Mouse (Mus musculus): ENCODE data around the gene Tradd. TPM values are rescaled to one million over a fixed set of nuclear protein-coding genes. Genes with fewer than 3 reads are reported as not detected.
A peak's percentile ranks its signal among the peaks of the same experiment; 100 is the strongest.

Gene Tradd
- polyA plus RNA-seq, 1 experiment from 2014 or later = 26.3 TPM

- H3K36me3 ChIP-seq (ENCODE audit: insufficient read depth, low read length) = no peaks in the 10 kb centered on the region
- no peaks in the 10 kb centered on the region for H3K9me3 ChIP-seq (ENCODE audit: low read length)
- under 1% methylated on average over 25 of the region's 27 CpGs for WGBS
- no peaks in the 10 kb centered on the region for H3K27me3 ChIP-seq (ENCODE audit: insufficient read depth, low read length)
- H3K27ac ChIP-seq (ENCODE audit: low read length) = peak overlapping the region; percentile 91
- ATAC-seq (ENCODE audit: low FRiP score, low TSS enrichment) = no peak
- peak overlapping the region; percentile 93 for H3K9ac ChIP-seq (replicated peaks; ENCODE audit: low read length)
- H3K4me1 ChIP-seq (ENCODE audit: insufficient read depth, low read length) = peaks cover 17% of the 10 kb centered on the region
- H3K4me2 ChIP-seq (replicated peaks; ENCODE audit: low read depth, low read length) = peak overlapping the region; percentile 74
- peak overlapping the region; percentile 99 for H3K4me3 ChIP-seq (ENCODE audit: low read length)
Measured at GRCm38 (mm10) chr8:105225272-105225593, 39.2 kb downstream of the Tradd start.

DNA sequence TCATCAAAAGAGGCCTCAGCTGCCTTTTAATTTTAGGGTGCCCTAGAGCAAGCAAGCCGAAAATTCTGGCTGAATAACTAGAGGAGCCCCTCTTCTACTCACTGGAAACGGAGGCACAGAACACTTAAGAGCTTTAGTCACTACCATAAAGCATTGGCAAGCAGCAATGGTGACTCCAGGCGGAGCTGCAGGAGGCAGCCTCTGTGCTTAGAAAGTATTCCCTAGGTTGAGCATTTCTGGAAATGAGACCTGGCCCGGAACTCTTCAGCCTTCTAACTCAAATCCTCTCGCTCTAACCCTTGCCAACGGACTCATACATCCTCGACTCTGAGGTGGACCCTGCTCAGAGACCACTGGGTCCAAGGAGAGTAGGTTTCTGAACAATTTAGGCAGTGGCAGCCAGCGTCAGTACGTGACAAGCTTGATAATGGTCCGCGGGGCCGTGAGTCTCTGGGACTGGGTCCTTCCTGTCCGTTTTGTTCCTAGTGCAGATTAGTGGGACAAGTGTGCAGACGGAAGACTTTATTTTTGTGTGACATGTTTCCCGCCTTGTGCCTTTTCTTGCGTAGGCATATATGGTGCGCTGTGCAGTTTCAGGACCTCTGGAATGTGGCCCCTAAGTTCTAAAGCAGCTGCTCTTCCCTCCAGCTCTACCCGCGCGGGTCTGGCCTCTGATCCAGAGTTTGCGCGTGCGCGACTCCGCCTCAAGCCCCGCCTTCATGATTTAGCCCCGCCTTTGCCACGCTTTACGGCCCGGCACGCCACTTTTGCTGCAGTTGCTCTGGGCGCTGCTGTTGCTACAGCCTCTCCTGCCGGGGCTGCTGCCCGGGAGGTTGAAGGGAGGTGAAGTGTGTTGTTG, 39.8 kb downstream of the Tradd start, which contains the start of gene D230025D16Rik:
TSS of gene D230025D16Rik (plus strand) at position 733 of the 859 bp plus-strand sequence.
- no peaks in the 10 kb centered on the region for H3K27me3 ChIP-seq (ENCODE audit: insufficient read depth, low read length)
- no peaks in the 10 kb centered on the region for H3K9me3 ChIP-seq (ENCODE audit: low read length)
- H3K4me2 ChIP-seq (replicated peaks; ENCODE audit: low read depth, low read length) = peak within 1 kb of the TSS; percentile 84
- WGBS = 2% methylated on average over 34 of the region's 34 CpGs
- H3K9ac ChIP-seq (replicated peaks; ENCODE audit: low read length) = peak within 1 kb of the TSS; percentile 93
- no peaks in the 10 kb centered on the region for H3K36me3 ChIP-seq (ENCODE audit: insufficient read depth, low read length)
- peak within 1 kb of the TSS; percentile 91 for H3K27ac ChIP-seq (ENCODE audit: low read length)
- H3K4me3 ChIP-seq (ENCODE audit: low read length) = peak within 1 kb of the TSS; percentile 99
- ATAC-seq (ENCODE audit: low FRiP score, low TSS enrichment) = peak; percentile 96
- peaks cover 17% of the 10 kb centered on the region for H3K4me1 ChIP-seq (ENCODE audit: insufficient read depth, low read length)

DNA sequence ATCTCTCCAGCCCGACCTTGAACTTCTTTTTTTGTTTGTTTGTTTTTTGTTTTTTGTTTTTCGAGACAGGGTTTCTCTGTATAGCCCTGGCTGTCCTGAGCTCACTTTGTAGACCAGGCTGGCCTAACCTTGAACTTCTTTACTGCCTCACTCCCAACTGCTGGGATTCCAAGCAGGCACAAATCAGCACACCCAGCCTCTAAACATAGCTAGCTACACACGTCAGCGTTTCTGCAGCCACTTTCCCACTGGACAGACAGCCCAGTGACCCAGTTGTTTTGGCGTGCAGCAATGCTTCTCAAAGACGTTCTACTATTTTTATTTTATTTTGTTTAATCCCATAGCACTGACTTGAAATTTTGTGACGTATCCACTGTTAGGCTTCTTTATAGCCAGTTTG, 40.6 kb downstream of the Tradd start:
- H3K27ac ChIP-seq (ENCODE audit: low read length) = no peak overlapping the region; the same call in 1 of the 2 replicates
- 69% methylated on average over 7 of the region's 7 CpGs for WGBS

GRCm38 (mm10) chr8:105217926-105218522, 46.4 kb downstream of the Tradd start:
- no peak; the same call in 1 of the 2 replicates for ATAC-seq (ENCODE audit: low FRiP score, low TSS enrichment)
- no peaks in the 10 kb centered on the region for H3K4me1 ChIP-seq (ENCODE audit: insufficient read depth, low read length)
- H3K9ac ChIP-seq (replicated peaks; ENCODE audit: low read length) = no peak overlapping the region
- H3K4me3 ChIP-seq (ENCODE audit: low read length) = no peak overlapping the region
- H3K4me2 ChIP-seq (replicated peaks; ENCODE audit: low read depth, low read length) = no peak overlapping the region
- H3K27ac ChIP-seq (ENCODE audit: low read length) = no peak overlapping the region
- no peaks in the 10 kb centered on the region for H3K27me3 ChIP-seq (ENCODE audit: insufficient read depth, low read length)
- peaks cover 10% of the 10 kb centered on the region; the same call in 1 of the 2 replicates for H3K36me3 ChIP-seq (ENCODE audit: insufficient read depth, low read length)
- H3K9me3 ChIP-seq (ENCODE audit: low read length) = no peaks in the 10 kb centered on the region
- 79% methylated on average over 5 of the region's 5 CpGs for WGBS

More for the DNA sequence above, 40.6 kb downstream of the Tradd start:
- Histone ChIP-seq H3K9me3 (ENCODE audit: low read length) (no peaks in the 10 kb centered on the region), H3K4me3 (ENCODE audit: low read length) (no peak overlapping the region), H3K4me2 (replicated peaks; ENCODE audit: low read depth, low read length) (no peak overlapping the region), H3K9ac (replicated peaks; ENCODE audit: low read length) (no peak overlapping the region), H3K36me3 (ENCODE audit: insufficient read depth, low read length) (no peaks in the 10 kb centered on the region), H3K27me3 (ENCODE audit: insufficient read depth, low read length) (no peaks in the 10 kb centered on the region), H3K4me1 (ENCODE audit: insufficient read depth, low read length) (peaks cover 17% of the 10 kb centered on the region)
- ATAC-seq (ENCODE audit: low FRiP score, low TSS enrichment) = no peak

GRCm38 (mm10) chr8:105214104-105214503, 50.3 kb downstream of the Tradd start:
- Histone ChIP-seq H3K9ac (replicated peaks; ENCODE audit: low read length) (no peak overlapping the region), H3K27me3 (ENCODE audit: insufficient read depth, low read length) (no peaks in the 10 kb centered on the region), H3K27ac (ENCODE audit: low read length) (no peak overlapping the region), H3K4me3 (ENCODE audit: low read length) (no peak overlapping the region), H3K4me2 (replicated peaks; ENCODE audit: low read depth, low read length) (no peak overlapping the region), H3K36me3 (ENCODE audit: insufficient read depth, low read length) (peaks cover 19% of the 10 kb centered on the region), H3K9me3 (ENCODE audit: low read length) (0 out of 2 replicates have a peak, but pooled peaks cover 3% of the 10 kb centered on the region), H3K4me1 (ENCODE audit: insufficient read depth, low read length) (no peaks in the 10 kb centered on the region)
- WGBS = 90% methylated on average over 5 of the region's 5 CpGs
- ATAC-seq (ENCODE audit: low FRiP score, low TSS enrichment) = no peak

DNA sequence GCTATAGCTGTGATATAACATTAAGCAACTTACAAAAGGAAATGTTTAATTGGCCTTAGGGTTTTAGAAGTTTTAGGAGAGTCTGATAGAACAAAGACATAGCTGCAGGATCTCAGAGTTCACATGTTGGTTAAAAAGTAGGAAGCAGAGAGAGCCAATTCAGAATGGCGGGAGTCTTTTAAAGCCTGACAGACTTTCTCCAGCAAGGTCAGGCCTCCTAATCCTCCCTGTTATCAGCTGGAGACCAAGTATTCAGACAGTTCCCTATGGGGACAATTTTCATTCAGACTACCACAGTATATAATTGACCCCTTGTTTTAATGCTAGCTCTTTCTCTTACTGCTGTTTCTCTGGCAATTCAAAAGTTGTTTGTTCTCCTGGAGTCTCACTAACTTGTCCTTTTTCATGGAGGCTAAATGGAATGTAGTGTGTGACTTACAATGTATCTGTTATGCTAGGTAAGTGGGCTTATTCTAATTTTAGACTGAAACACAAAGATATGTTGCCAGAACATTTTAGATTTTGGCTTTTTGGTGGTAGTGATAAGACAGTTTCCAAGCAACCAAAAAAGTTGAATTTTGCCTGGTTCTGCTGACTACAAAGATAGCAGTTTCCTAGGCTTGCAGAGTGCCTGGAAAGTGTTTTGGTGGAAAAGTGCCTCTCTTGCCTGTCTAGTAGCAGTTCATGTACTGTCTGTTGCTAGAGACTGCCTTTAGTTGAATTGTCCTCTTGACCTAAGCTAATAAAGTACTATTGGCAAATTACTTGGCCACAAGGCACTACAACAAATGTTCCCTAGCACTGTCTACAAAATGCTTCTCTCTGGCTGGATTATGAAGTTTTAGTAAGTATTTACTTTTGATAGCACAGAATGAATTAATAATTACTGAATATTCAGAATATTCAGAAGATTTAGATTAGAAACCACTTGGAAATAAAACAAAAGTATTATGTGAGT, 55.0 kb downstream of the Tradd start:
- Histone ChIP-seq H3K27ac (ENCODE audit: low read length) (no peak overlapping the region), H3K4me3 (ENCODE audit: low read length) (no peak overlapping the region), H3K4me1 (ENCODE audit: insufficient read depth, low read length) (no peaks in the 10 kb centered on the region), H3K9ac (replicated peaks; ENCODE audit: low read length) (no peak overlapping the region), H3K4me2 (replicated peaks; ENCODE audit: low read depth, low read length) (no peak overlapping the region), H3K36me3 (ENCODE audit: insufficient read depth, low read length) (peaks cover 9% of the 10 kb centered on the region), H3K27me3 (ENCODE audit: insufficient read depth, low read length) (no peaks in the 10 kb centered on the region), H3K9me3 (ENCODE audit: low read length) (0 out of 2 replicates have a peak, but pooled peaks cover 3% of the 10 kb centered on the region)
- ATAC-seq (ENCODE audit: low FRiP score, low TSS enrichment) = no peak
- WGBS = 86% methylated on average over 1 of the region's 1 CpGs

MicroRNAs within 50 kb of the gene (microRNA counts, 519-probe panel; counts per million panel counts)
- 2,454 counts per million, percentile 60 among the panel's probes with 10 or more counts for microRNA mmu-miR-328

Small RNAs within 50 kb of the gene (microRNA-seq; reads per million reads assigned to microRNA genes)
- gene Gm27320 (not detected), gene Mir328 (195 reads per million, percentile 64 among the genes with 10 or more reads in this experiment)

Other genes starting within 250 kb of the Tradd start
- 0.09 TPM in 1 of 2 replicates, not detected in the other for gene Ces3a, start 216.0 kb downstream of the Tradd start, polyA plus RNA-seq (2015; fragmentation: Nextera tagmentation; extraction: Ambion mirVana)
- not detected in 2 replicates for gene Ces3b, start 180.9 kb downstream of the Tradd start, polyA plus RNA-seq (2015; fragmentation: Nextera tagmentation; extraction: Ambion mirVana)
- gene Ces4a, start 132.8 kb downstream of the Tradd start, polyA plus RNA-seq (2015; fragmentation: Nextera tagmentation; extraction: Ambion mirVana) = not detected in 2 replicates
- 59.9 and 63.5 TPM in 2 replicates for gene Cbfb, start 93.9 kb downstream of the Tradd start, polyA plus RNA-seq (2015; fragmentation: Nextera tagmentation; extraction: Ambion mirVana)
- gene D230025D16Rik, start 39.5 kb downstream of the Tradd start, polyA plus RNA-seq (2015; fragmentation: Nextera tagmentation; extraction: Ambion mirVana) = 26.9 and 27.6 TPM in 2 replicates
- gene B3gnt9, start 9.5 kb downstream of the Tradd start, polyA plus RNA-seq (2015; fragmentation: Nextera tagmentation; extraction: Ambion mirVana) = 10.2 and 11.9 TPM in 2 replicates
- 3.0 and 3.1 TPM in 2 replicates for gene Fbxl8, start within 50 bp of the Tradd start, polyA plus RNA-seq (2015; fragmentation: Nextera tagmentation; extraction: Ambion mirVana)
- gene Hsf4, start 5.2 kb upstream of the Tradd start, polyA plus RNA-seq (2015; fragmentation: Nextera tagmentation; extraction: Ambion mirVana) = 0.14 and 0.16 TPM in 2 replicates
- gene Nol3, start 11.5 kb upstream of the Tradd start, polyA plus RNA-seq (2015; fragmentation: Nextera tagmentation; extraction: Ambion mirVana) = 1.2 and 1.4 TPM in 2 replicates
- gene 4931428F04Rik, start 25.3 kb upstream of the Tradd start, polyA plus RNA-seq (2015; fragmentation: Nextera tagmentation; extraction: Ambion mirVana) = 10.5 and 13.4 TPM in 2 replicates
- 29.5 and 32.1 TPM in 2 replicates for gene Exoc3l, start 31.5 kb upstream of the Tradd start, polyA plus RNA-seq (2015; fragmentation: Nextera tagmentation; extraction: Ambion mirVana)
- 90.1 and 108 TPM in 2 replicates for gene E2f4, start 33.1 kb upstream of the Tradd start, polyA plus RNA-seq (2015; fragmentation: Nextera tagmentation; extraction: Ambion mirVana)
- 13.3 and 13.9 TPM in 2 replicates for gene Elmo3, start 41.0 kb upstream of the Tradd start, polyA plus RNA-seq (2015; fragmentation: Nextera tagmentation; extraction: Ambion mirVana)
- gene Lrrc29, start 61.7 kb upstream of the Tradd start, polyA plus RNA-seq (2015; fragmentation: Nextera tagmentation; extraction: Ambion mirVana) = 2.2 and 2.4 TPM in 2 replicates
- gene Tmem208, start 61.7 kb upstream of the Tradd start, polyA plus RNA-seq (2015; fragmentation: Nextera tagmentation; extraction: Ambion mirVana) = 120 and 136 TPM in 2 replicates
- gene Fhod1, start 83.3 kb upstream of the Tradd start, polyA plus RNA-seq (2015; fragmentation: Nextera tagmentation; extraction: Ambion mirVana) = 3.7 and 4.6 TPM in 2 replicates
- 2.5 and 3.1 TPM in 2 replicates for gene Slc9a5, start 84.2 kb upstream of the Tradd start, polyA plus RNA-seq (2015; fragmentation: Nextera tagmentation; extraction: Ambion mirVana)
- 0.32 and 0.37 TPM in 2 replicates for gene Plekhg4, start 108.7 kb upstream of the Tradd start, polyA plus RNA-seq (2015; fragmentation: Nextera tagmentation; extraction: Ambion mirVana)
- not detected in 2 replicates for gene Kctd19, start 148.9 kb upstream of the Tradd start, polyA plus RNA-seq (2015; fragmentation: Nextera tagmentation; extraction: Ambion mirVana)
- gene Lrrc36, start 149.0 kb upstream of the Tradd start, polyA plus RNA-seq (2015; fragmentation: Nextera tagmentation; extraction: Ambion mirVana) = 0.17 and 0.41 TPM in 2 replicates
- 22.2 and 24.8 TPM in 2 replicates for gene Tppp3, start 206.9 kb upstream of the Tradd start, polyA plus RNA-seq (2015; fragmentation: Nextera tagmentation; extraction: Ambion mirVana)
- gene Zdhhc1, start 232.3 kb upstream of the Tradd start, polyA plus RNA-seq (2015; fragmentation: Nextera tagmentation; extraction: Ambion mirVana) = 49.6 and 51.1 TPM in 2 replicates

All from kidney, embryonic 16.5 days (tissue).